Mouse (Mus musculus) ovary, adult 18-20 months (tissue): Measurements from ENCODE around the gene 9130204L05Rik.

Source experiments
- DNase-seq: peaks from one replicate; pipeline ENCODE4 v3.0.0; 2022; ENCODE audit warnings: low spot score, mixed read lengths

Gene 9130204L05Rik

GRCm38 (mm10) chr3:91090703-91091102, at the start of gene 9130204L05Rik:
Gene 9130204L05Rik, minus strand, starts transcription at chr3:91090803.
- no peak for DNase-seq

- no peak for DNase-seq
Measured at GRCm38 (mm10) chr3:91108696-91109095, 18.1 kb upstream of the 9130204L05Rik start.

GRCm38 (mm10) chr3:91059211-91059610, 31.4 kb downstream of the 9130204L05Rik start:
- no peak for DNase-seq

- DNase-seq = no peak
Measured at GRCm38 (mm10) chr3:91052654-91053053, 37.9 kb downstream of the 9130204L05Rik start.
